Mouse (Mus musculus) bone marrow, adult 2 months (tissue): ENCODE measurements around the gene Spag9. TPM values are rescaled to one million over a fixed set of nuclear protein-coding genes. Genes with fewer than 3 reads are reported as not detected.

Experiments
- H3K27ac ChIP-seq: fragments of 200-500 bp; 2 replicates; pipeline ENCODE4 v1.5.1; 2012; ENCODE audit warnings: low read depth, mild to moderate bottlenecking, control low read depth, inconsistent platforms, low read length; ENCODE audit not compliant: control insufficient read depth, poor library complexity, insufficient read depth
- H3K4me1 ChIP-seq: fragments of 200-500 bp; 2 replicates; pipeline ENCODE4 v1.6.1; 2011; ENCODE audit warnings: low read length; ENCODE audit not compliant: control insufficient read depth, insufficient read depth
- H3K4me3 ChIP-seq: fragments of 200-500 bp; replicated peaks from 2 replicates; pipeline ENCODE3; 2011; ENCODE audit warnings: mild to moderate bottlenecking, low read depth, low read length, control low read depth; ENCODE audit not compliant: control insufficient read depth
- CTCF ChIP-seq: fragments of 200-500 bp; IDR thresholded peaks from 2 replicates; pipeline ENCODE4 v1.5.1; 2011; ENCODE audit warnings: low read length, control low read depth; ENCODE audit not compliant: control insufficient read depth, insufficient read depth
- POLR2A ChIP-seq: fragments of 200-500 bp; IDR thresholded peaks from 2 replicates; pipeline ENCODE4 v1.6.1; 2011; ENCODE audit warnings: low read depth, mild to moderate bottlenecking, control low read depth, low read length, borderline replicate concordance; ENCODE audit not compliant: control insufficient read depth
- WGBS: fragments of 180-500 bp; shearing (Covaris S2); methylation state at CpG from one replicate; pipeline ENCODE4 v1.1.7; 2018; 5-methylcytosine and 5-hydroxymethylcytosine counted together
- polyA plus RNA-seq: library from polyadenylated mRNA; stranded (reverse); fragments of >200 nt; gene quantifications from 2 replicates; pipeline ENCODE4 v1.2.4, GENCODE M21; 2011; ENCODE audit warnings: low replicate concordance; ENCODE audit not compliant: missing spikeins, insufficient read depth, insufficient read length

Gene Spag9
- polyA plus RNA-seq, 1 experiment = 22.7 TPM

DNA sequence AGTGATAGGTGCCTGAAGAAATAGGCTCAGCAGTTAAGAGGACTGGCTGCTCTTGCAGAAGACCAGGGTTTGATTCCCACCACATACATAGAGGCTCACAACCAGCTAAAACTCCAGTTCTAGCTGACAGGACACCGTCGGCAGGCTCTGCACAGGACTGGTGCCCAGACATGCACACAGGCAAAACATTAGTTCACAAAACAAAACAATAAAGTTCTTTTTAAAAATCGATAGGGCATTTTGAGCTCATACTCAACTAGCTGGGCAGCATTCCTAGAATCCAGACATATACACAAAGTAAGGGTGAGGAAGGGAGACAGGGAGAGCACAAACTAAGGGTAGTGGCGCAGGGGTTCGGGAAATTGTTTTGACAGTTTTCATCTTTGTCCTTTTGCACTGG is 1.4 kb upstream of the Spag9 start:
- no peak for TF ChIP-seq POLR2A
- no peak for TF ChIP-seq CTCF
- H3K4me1 ChIP-seq = peaks cover 2% of the 10 kb centered on the region; the same call in 1 of the 2 replicates
- H3K27ac ChIP-seq = peak overlapping the region; percentile 99; the same call in 1 of the 2 replicates
- H3K4me3 ChIP-seq = no peak overlapping the region
- 63% methylated on average over 5 of the region's 5 CpGs for WGBS

DNA sequence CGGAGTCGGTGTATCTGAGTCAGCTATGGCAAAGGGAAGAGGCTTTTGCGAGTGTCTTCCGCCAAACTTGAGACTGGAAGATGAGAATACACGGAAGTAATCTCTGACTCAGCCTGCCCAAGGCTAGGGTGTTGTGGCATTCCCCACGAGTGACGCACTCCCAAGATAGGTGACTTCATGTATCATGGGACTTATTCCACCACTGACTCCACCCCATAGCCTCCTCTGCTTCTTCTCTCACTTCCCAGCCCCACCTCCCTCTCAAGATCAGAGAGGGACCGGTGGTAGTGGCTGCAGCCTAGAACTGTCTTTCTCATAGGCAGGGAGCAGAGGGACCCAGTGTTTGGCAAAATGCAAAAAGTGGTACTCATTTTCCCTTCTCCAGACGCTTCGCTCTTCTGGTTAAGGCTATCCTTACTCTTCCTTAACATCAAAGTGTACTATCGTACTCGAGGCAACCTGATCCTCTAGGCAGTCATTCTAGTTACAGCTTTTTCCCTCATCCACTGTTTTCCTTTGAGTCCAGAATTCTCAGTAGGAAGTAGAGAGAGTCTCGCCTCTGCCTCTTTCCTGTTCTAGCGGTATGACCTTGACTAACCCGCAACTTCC is 676 bp upstream of the Spag9 start:
- peak overlapping the region; percentile 86 for H3K4me3 ChIP-seq
- H3K27ac ChIP-seq = peak overlapping the region; percentile 99
- H3K4me1 ChIP-seq = peaks cover 2% of the 10 kb centered on the region; the same call in 1 of the 2 replicates
- WGBS = under 1% methylated on average over 15 of the region's 15 CpGs
- no peak for TF ChIP-seq CTCF
- no peak for TF ChIP-seq POLR2A

DNA sequence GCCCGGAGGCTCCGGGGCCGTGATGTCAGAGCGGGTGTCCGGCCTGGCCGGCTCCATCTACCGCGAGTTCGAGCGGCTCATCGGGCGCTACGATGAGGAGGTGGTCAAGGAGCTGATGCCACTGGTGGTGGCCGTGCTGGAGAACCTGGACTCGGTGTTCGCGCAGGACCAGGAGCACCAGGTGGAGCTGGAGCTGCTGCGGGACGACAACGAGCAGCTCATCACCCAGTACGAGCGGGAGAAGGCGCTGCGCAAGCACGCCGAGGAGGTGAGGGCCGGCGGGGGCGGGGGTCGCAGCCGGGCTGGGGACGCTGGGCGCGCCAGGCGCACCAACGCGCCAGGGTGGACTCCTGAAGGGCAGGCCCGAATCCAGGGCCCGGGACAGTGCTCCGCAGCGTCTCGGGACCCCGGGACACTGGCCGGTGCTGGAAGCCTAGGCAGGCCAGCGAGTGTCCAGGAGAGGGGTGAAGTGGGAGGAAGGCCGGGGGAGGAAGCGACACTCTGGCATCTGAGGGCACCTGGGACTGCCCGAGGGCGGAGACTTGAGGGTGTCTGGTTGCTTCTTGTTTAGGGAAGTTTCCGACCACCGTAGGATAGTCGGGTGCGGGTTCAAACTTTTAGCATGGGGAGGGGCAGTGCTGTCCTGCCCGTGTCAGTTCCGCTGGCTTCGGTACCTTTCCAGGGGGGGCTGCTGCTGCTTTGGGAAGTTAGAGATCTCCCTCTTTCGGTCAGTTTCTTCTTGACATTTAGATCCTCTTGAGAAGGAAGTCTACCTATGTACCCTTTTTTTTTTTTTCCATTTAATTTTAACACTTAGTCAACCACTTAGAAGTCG is 632 bp downstream of the Spag9 start:
- peaks cover 2% of the 10 kb centered on the region; the same call in 1 of the 2 replicates for H3K4me1 ChIP-seq

DNA sequence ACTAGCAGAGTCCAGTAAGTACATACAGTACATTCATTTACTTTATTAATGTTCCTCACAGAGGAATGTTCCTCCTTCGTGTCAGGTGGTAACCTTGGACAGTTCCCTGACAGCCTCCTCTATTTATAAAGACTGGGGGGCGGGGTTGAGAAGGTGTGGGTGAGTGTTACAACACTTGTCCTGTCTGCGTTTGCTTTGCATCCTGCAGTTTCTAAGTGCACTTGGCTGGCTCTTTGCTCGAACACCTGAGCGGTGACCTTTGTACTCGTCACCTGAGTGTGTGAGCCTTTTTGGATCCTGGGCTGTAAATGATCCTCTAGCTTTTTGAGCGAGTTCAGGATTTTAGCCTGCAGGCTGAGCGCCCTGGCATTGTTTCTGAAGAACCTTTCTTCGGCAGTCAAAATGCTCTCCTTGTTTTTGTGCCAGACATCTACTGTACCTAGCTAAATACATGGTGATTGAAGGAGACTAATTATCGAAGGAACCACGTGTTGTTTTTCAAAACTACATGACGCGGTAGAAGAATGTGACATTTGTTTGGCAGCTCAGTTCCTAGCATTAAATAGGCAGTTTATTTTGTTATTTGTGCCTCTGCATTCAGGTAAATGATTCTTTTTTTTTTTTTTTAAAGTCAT is 1.4 kb downstream of the Spag9 start:
- WGBS = 36% methylated on average over 13 of the region's 13 CpGs

More for the DNA sequence above, 632 bp downstream of the Spag9 start:
- Histone ChIP-seq H3K4me3 (peak overlapping the region; percentile 94), H3K27ac (peak overlapping the region; percentile 99)
- TF ChIP-seq CTCF = no peak
- TF ChIP-seq POLR2A = peak; percentile 42; the same call in 1 of the 2 replicates
- under 1% methylated on average over 58 of the region's 58 CpGs for WGBS

DNA sequence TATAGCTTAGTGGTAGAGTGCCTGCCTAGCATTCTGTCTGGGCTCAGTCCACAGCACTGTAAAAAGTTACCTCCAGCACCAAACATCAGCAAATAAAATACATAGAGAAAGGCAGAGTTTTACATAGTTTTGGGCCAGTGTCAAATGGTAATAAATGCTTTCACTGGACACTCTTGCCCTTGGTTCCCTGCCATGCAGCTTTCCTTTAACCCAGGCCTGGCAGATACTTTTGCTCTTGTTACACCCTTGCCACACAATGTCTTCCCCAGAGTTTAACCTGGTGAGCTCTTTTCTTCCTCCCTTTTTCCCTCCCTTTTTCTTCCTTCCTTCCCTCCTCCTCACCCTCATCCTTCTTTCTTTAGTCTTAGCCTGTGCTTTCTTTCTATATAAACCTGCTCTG is 3.4 kb downstream of the Spag9 start:
- TF ChIP-seq CTCF (no peak), POLR2A (no peak)

More for the DNA sequence above, 1.4 kb downstream of the Spag9 start:
- no peak for TF ChIP-seq CTCF
- no peak for TF ChIP-seq POLR2A
- Histone ChIP-seq H3K4me1 (peaks cover 2% of the 10 kb centered on the region; the same call in 1 of the 2 replicates), H3K27ac (no peak overlapping the region), H3K4me3 (peak overlapping the region; percentile 38)

DNA sequence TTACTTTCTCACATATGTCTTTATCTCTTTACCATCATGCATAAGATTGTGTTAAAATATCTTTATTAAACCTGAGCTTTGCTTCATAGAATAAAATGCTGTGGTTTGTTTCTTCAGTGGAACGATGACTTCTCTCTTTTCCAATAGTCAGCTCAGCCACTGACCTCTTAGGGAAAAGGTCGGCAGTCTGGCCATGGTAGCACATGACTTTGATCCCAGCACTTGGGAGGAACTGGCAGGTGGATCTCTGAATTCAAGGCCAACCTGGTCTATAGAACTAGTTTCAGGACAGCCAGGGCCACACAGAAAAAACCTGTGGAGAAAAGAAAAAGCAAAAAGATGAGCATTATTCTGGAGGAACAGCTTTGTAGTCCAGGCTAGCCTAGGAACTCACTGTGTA is 7.5 kb downstream of the Spag9 start:
- no peak overlapping the region for H3K27ac ChIP-seq
- WGBS = 73% methylated on average over 2 of the region's 2 CpGs

More for the DNA sequence above, 3.4 kb downstream of the Spag9 start:
- Histone ChIP-seq H3K4me1 (peaks cover 2% of the 10 kb centered on the region; the same call in 1 of the 2 replicates), H3K27ac (no peak overlapping the region), H3K4me3 (no peak overlapping the region)

DNA sequence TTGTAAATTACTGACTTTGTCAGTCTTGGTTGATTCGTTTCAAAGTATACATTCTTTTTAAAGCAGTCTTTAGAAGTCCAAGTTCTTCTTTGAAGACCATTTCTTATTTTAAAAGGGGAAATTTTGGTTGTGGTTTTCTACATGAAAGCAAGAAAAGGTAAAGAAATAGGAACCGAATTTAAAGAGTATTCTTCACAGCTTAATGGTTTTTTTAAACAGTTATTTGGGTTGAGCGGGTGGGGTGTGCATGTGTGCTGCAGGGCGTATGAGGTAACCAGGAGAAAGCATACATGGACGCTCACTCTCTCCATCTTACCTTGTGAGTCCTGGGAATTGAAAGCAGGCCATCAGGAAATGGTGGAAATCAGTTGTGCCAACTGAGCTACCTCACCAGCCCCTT is 23.2 kb downstream of the Spag9 start:
- no peak overlapping the region; the same call in 1 of the 2 replicates for H3K27ac ChIP-seq
- WGBS = 46% methylated on average over 5 of the region's 5 CpGs
- H3K4me1 ChIP-seq = no peaks in the 10 kb centered on the region; the same call in 1 of the 2 replicates
- TF ChIP-seq CTCF (no peak), POLR2A (no peak)
- H3K4me3 ChIP-seq = no peak overlapping the region

More for the DNA sequence above, 7.5 kb downstream of the Spag9 start:
- no peak for TF ChIP-seq POLR2A
- no peak for TF ChIP-seq CTCF
- Histone ChIP-seq H3K4me3 (no peak overlapping the region), H3K4me1 (no peaks in the 10 kb centered on the region)

DNA sequence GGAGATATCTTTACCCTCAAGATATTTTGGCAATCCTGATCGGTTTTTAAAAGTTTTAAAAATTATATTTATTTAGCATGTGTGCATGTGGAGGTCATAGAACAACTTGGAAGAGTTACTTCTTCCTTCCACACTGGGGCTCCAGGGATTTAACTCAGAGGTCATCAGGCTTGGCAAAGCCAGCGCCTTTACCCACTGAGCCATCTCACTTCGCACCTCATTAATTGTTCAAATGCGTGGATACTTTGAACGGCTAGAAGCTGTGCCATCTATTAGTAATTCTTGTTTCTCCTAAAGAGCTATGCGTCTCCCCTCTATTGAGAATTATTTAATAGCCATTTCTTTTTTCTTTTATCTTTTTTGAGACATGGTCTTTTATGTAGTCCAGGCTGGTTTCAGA is 24.5 kb downstream of the Spag9 start:
- Histone ChIP-seq H3K27ac (no peak overlapping the region), H3K4me1 (no peaks in the 10 kb centered on the region; the same call in 1 of the 2 replicates), H3K4me3 (no peak overlapping the region)
- 88% methylated on average over 6 of the region's 6 CpGs for WGBS
- no peak for TF ChIP-seq CTCF
- TF ChIP-seq POLR2A = no peak
